Mouse (Mus musculus) layer of hippocampus, postnatal 36 days (tissue): ENCODE measurements around the gene Ccnt1. TPM values are rescaled to one million over a fixed set of nuclear protein-coding genes. Genes with fewer than 3 reads are reported as not detected.

ENCODE experiments used
- DNase-seq, 2 experiments: peaks; one replicate each; pipeline ENCODE4 v3.0.0; 2022
- total RNA-seq, 2 experiments: library from RNA; stranded (reverse); gene quantifications; 2 replicates each; pipeline ENCODE4 v1.2.3; 2021

The Ccnt1 gene
- 10 to 100 TPM; 37.5 to 49.6 TPM for total RNA-seq

- no peak for DNase-seq
Measured at GRCm38 (mm10) chr15:98570873-98571538, at the start of gene Ccnt1, which contains the start of gene 4930415O20Rik. TSS of gene Ccnt1 (minus strand) at chr15:98570923. TSS of gene 4930415O20Rik (plus strand) at chr15:98571004.

GRCm38 (mm10) chr15:98617176-98617537 lies 46.4 kb upstream of the Ccnt1 start:
- peak; percentile 69 to 79 for DNase-seq

- DNase-seq = no peak
Measured at GRCm38 (mm10) chr15:98616362-98617175, 45.8 kb upstream of the Ccnt1 start.

GRCm38 (mm10) chr15:98615751-98616150 lies 45.0 kb upstream of the Ccnt1 start:
- DNase-seq = no peak

- no peak for DNase-seq
Measured at GRCm38 (mm10) chr15:98614971-98615370, 44.2 kb upstream of the Ccnt1 start.

- DNase-seq = no peak
Measured at GRCm38 (mm10) chr15:98614551-98614950, 43.8 kb upstream of the Ccnt1 start.

GRCm38 (mm10) chr15:98612229-98612628 lies 41.5 kb upstream of the Ccnt1 start:
- DNase-seq = no peak

GRCm38 (mm10) chr15:98610131-98610633 lies 39.5 kb upstream of the Ccnt1 start:
- no peak for DNase-seq

GRCm38 (mm10) chr15:98609331-98610130 lies 38.8 kb upstream of the Ccnt1 start, which contains the start of gene Adcy6:
TSS of gene Adcy6 (minus strand) at chr15:98610076.
- peak; percentile 70 to 74 for DNase-seq

GRCm38 (mm10) chr15:98608784-98609250 lies 38.1 kb upstream of the Ccnt1 start:
- DNase-seq = no peak

GRCm38 (mm10) chr15:98608058-98608783 lies 37.5 kb upstream of the Ccnt1 start:
- no peak for DNase-seq

- DNase-seq = no peak
Measured at GRCm38 (mm10) chr15:98607557-98607956, 36.8 kb upstream of the Ccnt1 start.

GRCm38 (mm10) chr15:98606739-98607138 lies 36.0 kb upstream of the Ccnt1 start:
- no peak for DNase-seq

- DNase-seq = no peak
Measured at GRCm38 (mm10) chr15:98606051-98606536, 35.4 kb upstream of the Ccnt1 start.

- no peak for DNase-seq
Measured at GRCm38 (mm10) chr15:98604041-98604575, 33.4 kb upstream of the Ccnt1 start.

- no peak for DNase-seq
Measured at GRCm38 (mm10) chr15:98602921-98603458, 32.3 kb upstream of the Ccnt1 start.

GRCm38 (mm10) chr15:98602191-98602881 lies 31.6 kb upstream of the Ccnt1 start:
- DNase-seq = no peak

- no peak for DNase-seq
Measured at GRCm38 (mm10) chr15:98601832-98602190, 31.1 kb upstream of the Ccnt1 start.

- no peak for DNase-seq
Measured at GRCm38 (mm10) chr15:98600036-98600709, 29.4 kb upstream of the Ccnt1 start.

GRCm38 (mm10) chr15:98596609-98597008 lies 25.9 kb upstream of the Ccnt1 start:
- no peak for DNase-seq
